Mouse (Mus musculus) intestine, embryonic 15.5 days (tissue): ENCODE data around the gene Ang4. TPM values are rescaled to one million over a fixed set of nuclear protein-coding genes. Genes with fewer than 3 reads are reported as not detected.
"Not testable (repeated sequence)": the region's sequence is repeated elsewhere in the genome, so short reads cannot be mapped to it uniquely, and the experiment has no call there.

ENCODE experiments used
- ATAC-seq: fragments of 200-750 bp; cut with Nextera tagmentation; 2 replicates; pipeline ENCODE4 v1.8.0; 2017; ENCODE audit warnings: moderate TSS enrichment, moderate library complexity
- H3K27ac ChIP-seq: fragments of 300-500 bp; sonication (generic); 2 replicates; pipeline ENCODE4 v1.5.1; 2015; ENCODE audit warnings: mild to moderate bottlenecking, inconsistent platforms
- H3K27me3 ChIP-seq: fragments of 300-500 bp; sonication (generic); replicated peaks from 2 replicates; pipeline ENCODE4 v1.6.1; 2015; ENCODE audit warnings: inconsistent platforms
- H3K36me3 ChIP-seq: fragments of 300-500 bp; sonication (generic); 2 replicates; pipeline ENCODE4 v1.6.1; 2015; ENCODE audit warnings: inconsistent platforms
- H3K4me1 ChIP-seq: fragments of 300-500 bp; sonication (generic); replicated peaks from 2 replicates; pipeline ENCODE4 v1.6.1; 2015; ENCODE audit warnings: inconsistent platforms
- H3K4me2 ChIP-seq: fragments of 300-500 bp; sonication (generic); replicated peaks from 2 replicates; pipeline ENCODE4 v1.6.1; 2015; ENCODE audit warnings: mild to moderate bottlenecking, inconsistent platforms
- H3K4me3 ChIP-seq: fragments of 300-500 bp; sonication (generic); replicated peaks from 2 replicates; pipeline ENCODE4 v1.5.1; 2015; ENCODE audit warnings: inconsistent platforms
- H3K9ac ChIP-seq: fragments of 300-500 bp; sonication (generic); 2 replicates; pipeline ENCODE4 v1.6.1; 2015; ENCODE audit warnings: inconsistent platforms
- H3K9me3 ChIP-seq: fragments of 300-500 bp; sonication (generic); 2 replicates; pipeline ENCODE4 v1.6.1; 2016; ENCODE audit warnings: inconsistent platforms
- WGBS: fragments of 180-500 bp; shearing (Covaris S2); methylation state at CpG from one replicate; pipeline ENCODE4 v1.1.7; 2015; 5-methylcytosine and 5-hydroxymethylcytosine counted together
- polyA plus RNA-seq: library from polyadenylated mRNA; unstranded; fragments of >200 nt; fragmentation: Nextera tagmentation; extraction: Ambion mirVana; gene quantifications from 2 replicates; pipeline ENCODE4 v1.2.1, GENCODE M21; 2015

Ang4 gene
- 2.9 and 3.5 TPM in 2 replicates for polyA plus RNA-seq

- 64% methylated on average over 5 of the region's 5 CpGs for WGBS
- Histone ChIP-seq H3K36me3 (no peaks in the 10 kb centered on the region), H3K27me3 (no peaks in the 10 kb centered on the region), H3K9me3 (no peaks in the 10 kb centered on the region), H3K9ac (no peak within 1 kb of the TSS), H3K4me1 (no peaks in the 10 kb centered on the region), H3K4me2 (no peak within 1 kb of the TSS), H3K4me3 (no peak within 1 kb of the TSS), H3K27ac (no peak within 1 kb of the TSS)
- no peak for ATAC-seq
Observed at GRCm38 (mm10) chr14:51773490-51773889, at the start of gene Ang4. TSS of gene Ang4 (minus strand) at chr14:51773590.

GRCm38 (mm10) chr14:51799746-51800145 lies 26.4 kb upstream of the Ang4 start, which contains the start of gene AY358078:
TSS of gene AY358078 (plus strand) at chr14:51800046.
- Histone ChIP-seq H3K4me1 (no peaks in the 10 kb centered on the region), H3K9ac (no peak within 1 kb of the TSS), H3K36me3 (no peaks in the 10 kb centered on the region), H3K4me2 (no peak within 1 kb of the TSS), H3K27ac (no peak within 1 kb of the TSS), H3K27me3 (no peaks in the 10 kb centered on the region), H3K4me3 (no peak within 1 kb of the TSS), H3K9me3 (no peaks in the 10 kb centered on the region)
- 81% methylated on average over 2 of the region's 2 CpGs for WGBS
- ATAC-seq, result no peak

- ATAC-seq, result peak; percentile 90
- whole genome bisulfite sequencing, result 19% methylated on average over 2 of the region's 2 CpGs
- H3K4me2 ChIP-seq, result no peak overlapping the region
- H3K4me3 ChIP-seq, result no peak overlapping the region
- H3K36me3 ChIP-seq, result no peaks in the 10 kb centered on the region
- no peaks in the 10 kb centered on the region for H3K9me3 ChIP-seq
- H3K27ac ChIP-seq, result no peak overlapping the region
- no peak overlapping the region for H3K9ac ChIP-seq
- H3K4me1 ChIP-seq, result no peaks in the 10 kb centered on the region
- no peaks in the 10 kb centered on the region for H3K27me3 ChIP-seq
Observed at GRCm38 (mm10) chr14:51794106-51794505, 20.7 kb upstream of the Ang4 start.

- no peaks in the 10 kb centered on the region for H3K36me3 ChIP-seq
- ATAC-seq, result no peak
- H3K27ac ChIP-seq, result no peak overlapping the region
- H3K9ac ChIP-seq, result no peak overlapping the region
- H3K4me2 ChIP-seq, result no peak overlapping the region
- H3K4me1 ChIP-seq, result no peaks in the 10 kb centered on the region
- H3K27me3 ChIP-seq, result no peaks in the 10 kb centered on the region
- WGBS, result 83% methylated on average over 2 of the region's 2 CpGs
- no peaks in the 10 kb centered on the region for H3K9me3 ChIP-seq
- no peak overlapping the region for H3K4me3 ChIP-seq
Observed at GRCm38 (mm10) chr14:51789196-51789595, 15.8 kb upstream of the Ang4 start.

- H3K4me2 ChIP-seq, result no peak overlapping the region
- 80% methylated on average over 5 of the region's 5 CpGs for WGBS
- no peaks in the 10 kb centered on the region for H3K27me3 ChIP-seq
- no peaks in the 10 kb centered on the region for H3K36me3 ChIP-seq
- H3K27ac ChIP-seq, result no peak overlapping the region
- no peak overlapping the region for H3K9ac ChIP-seq
- H3K9me3 ChIP-seq, result no peaks in the 10 kb centered on the region
- no peak overlapping the region for H3K4me3 ChIP-seq
- ATAC-seq, result no peak
- no peaks in the 10 kb centered on the region for H3K4me1 ChIP-seq
Observed at GRCm38 (mm10) chr14:51787061-51787460, 13.7 kb upstream of the Ang4 start.

GRCm38 (mm10) chr14:51786335-51786734 lies 12.9 kb upstream of the Ang4 start:
- no peak for ATAC-seq
- H3K4me3 ChIP-seq, result no peak overlapping the region
- H3K36me3 ChIP-seq, result no peaks in the 10 kb centered on the region
- no peak overlapping the region for H3K27ac ChIP-seq
- 83% methylated on average over 4 of the region's 4 CpGs for WGBS
- H3K4me1 ChIP-seq, result no peaks in the 10 kb centered on the region
- no peaks in the 10 kb centered on the region for H3K27me3 ChIP-seq
- H3K4me2 ChIP-seq, result no peak overlapping the region
- no peaks in the 10 kb centered on the region for H3K9me3 ChIP-seq
- no peak overlapping the region for H3K9ac ChIP-seq

GRCm38 (mm10) chr14:51778865-51779481 lies 5.6 kb upstream of the Ang4 start:
- ATAC-seq, result no peak

GRCm38 (mm10) chr14:51777791-51778190 lies 4.4 kb upstream of the Ang4 start:
- no peaks in the 10 kb centered on the region for H3K4me1 ChIP-seq
- H3K9ac ChIP-seq, result no peak overlapping the region
- ATAC-seq, result no peak
- no peaks in the 10 kb centered on the region for H3K27me3 ChIP-seq
- H3K9me3 ChIP-seq, result no peaks in the 10 kb centered on the region
- no peaks in the 10 kb centered on the region for H3K36me3 ChIP-seq
- no peak overlapping the region for H3K27ac ChIP-seq
- H3K4me2 ChIP-seq, result no peak overlapping the region
- H3K4me3 ChIP-seq, result no peak overlapping the region
- WGBS, result 97% methylated on average over 1 of the region's 1 CpGs

More at GRCm38 (mm10) chr14:51778865-51779481, 5.6 kb upstream of the Ang4 start:
- Histone ChIP-seq H3K27me3 (no peaks in the 10 kb centered on the region), H3K4me3 (no peak overlapping the region), H3K9me3 (no peaks in the 10 kb centered on the region), H3K4me1 (no peaks in the 10 kb centered on the region), H3K36me3 (no peaks in the 10 kb centered on the region), H3K27ac (no peak overlapping the region), H3K4me2 (no peak overlapping the region), H3K9ac (no peak overlapping the region)
- 69% methylated on average over 4 of the region's 4 CpGs for WGBS

GRCm38 (mm10) chr14:51771378-51771777 lies 2.0 kb downstream of the Ang4 start:
- not testable (repeated sequence) for H3K4me1 ChIP-seq, H3K27me3 ChIP-seq, H3K4me2 ChIP-seq, H3K27ac ChIP-seq, H3K9ac ChIP-seq, H3K4me3 ChIP-seq, ATAC-seq, H3K9me3 ChIP-seq, H3K36me3 ChIP-seq
- 81% methylated on average over 1 of the region's 1 CpGs for WGBS

GRCm38 (mm10) chr14:51755944-51756343 lies 17.4 kb downstream of the Ang4 start:
- Histone ChIP-seq H3K36me3 (no peaks in the 10 kb centered on the region), H3K27ac (no peak overlapping the region), H3K4me3 (no peak overlapping the region), H3K27me3 (no peaks in the 10 kb centered on the region), H3K4me1 (no peaks in the 10 kb centered on the region), H3K9me3 (no peaks in the 10 kb centered on the region), H3K9ac (no peak overlapping the region), H3K4me2 (no peak overlapping the region)
- ATAC-seq, result no peak
- WGBS, result 71% methylated on average over 2 of the region's 2 CpGs

GRCm38 (mm10) chr14:51740347-51741170 lies 32.8 kb downstream of the Ang4 start:
- Histone ChIP-seq H3K27ac (no peak overlapping the region), H3K9ac (peak overlapping the region; percentile 30; the same call in 1 of the 2 replicates), H3K27me3 (peaks cover 38% of the 10 kb centered on the region), H3K4me2 (peak overlapping the region; percentile 86), H3K36me3 (no peaks in the 10 kb centered on the region), H3K9me3 (no peaks in the 10 kb centered on the region), H3K4me3 (peak overlapping the region; percentile 41), H3K4me1 (peaks cover 9% of the 10 kb centered on the region; the same call in 1 of the 2 replicates)
- ATAC-seq, result peak; percentile 55; the same call in 1 of the 2 replicates
- under 1% methylated on average over 42 of the region's 42 CpGs for WGBS

- H3K27ac ChIP-seq, result no peak overlapping the region
- peaks cover 38% of the 10 kb centered on the region for H3K27me3 ChIP-seq
- H3K4me3 ChIP-seq, result no peak overlapping the region
- H3K36me3 ChIP-seq, result no peaks in the 10 kb centered on the region
- H3K4me1 ChIP-seq, result peaks cover 9% of the 10 kb centered on the region; the same call in 1 of the 2 replicates
- 3% methylated on average over 24 of the region's 24 CpGs for WGBS
- peak overlapping the region; percentile 86 for H3K4me2 ChIP-seq
- no peak for ATAC-seq
- H3K9me3 ChIP-seq, result no peaks in the 10 kb centered on the region
- no peak overlapping the region for H3K9ac ChIP-seq
Observed at GRCm38 (mm10) chr14:51739150-51739993, 34.0 kb downstream of the Ang4 start.
